Mouse (Mus musculus): ENCODE results near the gene Gm21996.
"Not testable (repeated sequence)": the region's sequence is repeated elsewhere in the genome, so short reads cannot be mapped to it uniquely, and the experiment has no call there.

Gm21996 gene

GRCm38 (mm10) chrY:89745432-89745831, at the start of gene Gm21996:
Gene Gm21996 (minus strand): TSS chrY:89745532.
- not testable (repeated sequence) for DNase-seq (ENCODE audit: low read depth, low spot score)

All from CD4-positive helper T cell, adult 2 months (primary cell).